In the genomic region with DNA sequence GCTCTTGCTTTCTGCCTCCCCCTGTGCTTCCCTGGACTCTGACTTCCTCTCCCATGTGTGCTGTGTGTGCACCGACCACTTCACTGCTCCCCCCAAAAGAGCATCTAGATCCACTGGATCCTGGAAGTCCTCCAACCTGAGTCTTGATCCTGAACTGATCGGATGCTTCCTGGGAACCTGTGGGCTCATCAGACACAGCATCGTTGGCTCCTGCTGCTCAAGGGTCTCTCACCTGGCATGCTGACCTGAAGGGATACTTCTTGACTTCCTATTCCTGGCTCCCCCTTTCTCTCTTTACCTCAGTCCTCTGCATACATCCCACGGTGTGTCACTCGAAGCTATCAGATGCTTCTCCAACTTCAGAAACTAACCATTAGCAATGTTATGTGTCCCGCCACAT, we compare ENCODE assay signal across 25 mouse cellular contexts. TPM values are rescaled to one million over a fixed set of nuclear protein-coding genes. Genes with fewer than 3 reads are reported as not detected.
"Had no signal": no experiment of that assay in that cellular context is flagged by ENCODE, and none has a peak within 500 bp of the region (broad histone marks: within the 10 kb centered on the region; RNA-seq: fewer than 3 reads in every experiment).

No protein-coding gene starts in this region.

- H3K27me3 ChIP-seq: heart, embryonic 15.5 days; hindbrain, embryonic 15.5 days; intestine, embryonic 15.5 days; limb, embryonic 12.5 days; liver, embryonic 13.5 days had no signal

- DNase-seq: gastrocnemius, adult 2 months; gastrocnemius, postnatal 10 days; gastrocnemius, postnatal 25 days; heart, adult 2 months; heart, postnatal 14 days; heart, postnatal 36 days; kidney, adult 18-20 months; kidney, adult 8-10 months; kidney, postnatal 14 days; kidney, postnatal 36 days; liver; liver, embryonic 13.5 days had no signal

- H3K4me2 ChIP-seq: heart, embryonic 11.5 days; heart, embryonic 13.5 days; heart, embryonic 15.5 days; hindbrain, embryonic 15.5 days; intestine, embryonic 15.5 days; limb, embryonic 12.5 days; liver, embryonic 11.5 days; liver, embryonic 13.5 days had no signal

- H3K4me3 ChIP-seq: gastrocnemius, adult 2 months; heart, adult 2 months; heart, embryonic 13.5 days; heart, embryonic 15.5 days; hindbrain, embryonic 15.5 days; intestine, embryonic 15.5 days; layer of hippocampus, adult 2 months; left cerebral cortex, adult 2 months; limb, embryonic 10.5 days; limb, embryonic 12.5 days; liver, embryonic 13.5 days had no signal

- H3K27ac ChIP-seq: gastrocnemius, adult 2 months; heart, adult 2 months; heart, embryonic 13.5 days; heart, embryonic 15.5 days; intestine, embryonic 15.5 days; layer of hippocampus, adult 2 months; left cerebral cortex, adult 2 months; limb, embryonic 10.5 days; limb, embryonic 12.5 days; liver, embryonic 13.5 days had no signal

- H3K36me3 ChIP-seq: heart, embryonic 13.5 days; heart, embryonic 15.5 days; hindbrain, embryonic 15.5 days; intestine, embryonic 15.5 days; limb, embryonic 10.5 days; limb, embryonic 12.5 days; liver, embryonic 13.5 days had no signal

- H3K9me3 ChIP-seq: heart, embryonic 13.5 days; heart, embryonic 15.5 days; hindbrain, embryonic 15.5 days; intestine, embryonic 15.5 days; limb, embryonic 10.5 days; limb, embryonic 12.5 days; liver, embryonic 13.5 days had no signal

- ATAC-seq: inflammation-experienced regulatory T-cells, adult 6 months; intestine, embryonic 15.5 days; intestine, postnatal 0 days had no signal

- H3K9ac ChIP-seq: heart, embryonic 13.5 days; heart, embryonic 15.5 days; hindbrain, embryonic 15.5 days; intestine, embryonic 15.5 days; limb, embryonic 12.5 days; liver, embryonic 13.5 days had no signal

- H3K4me1 ChIP-seq: intestine, embryonic 15.5 days; liver, embryonic 13.5 days had no signal

RNA-seq across cellular contexts. Expression of a gene that starts 26.2 kb away (rescaled TPM):
- total RNA-seq: gastrocnemius, adult 2 months; gastrocnemius, postnatal 25 days; granulocyte monocyte progenitor cell, adult 5-6 weeks had no signal
- polyA plus RNA-seq: heart, adult 2 months; intestine, postnatal 0 days; limb, embryonic 10.5 days; limb, embryonic 12.5 days; liver, embryonic 11.5 days; liver, embryonic 13.5 days had no signal
